Mouse (Mus musculus) midbrain, embryonic 11.5 days (tissue): ENCODE data around the gene Pidd1. TPM values are rescaled to one million over a fixed set of nuclear protein-coding genes. Genes with fewer than 3 reads are reported as not detected.

Experiments
- ATAC-seq: fragments of 200-750 bp; cut with Nextera tagmentation; 2 replicates; pipeline ENCODE4 v1.8.0; 2017; ENCODE audit warnings: moderate TSS enrichment, moderate library complexity; ENCODE audit not compliant: low FRiP score
- DNase-seq: peaks from one replicate; pipeline ENCODE4 v3.0.0; 2015; ENCODE audit warnings: low spot score; ENCODE audit errors: missing footprints
- H3K27ac ChIP-seq: fragments of 300-500 bp; sonication (generic); 2 replicates; pipeline ENCODE4 v1.5.1; 2014; ENCODE audit warnings: low read depth, low read length
- H3K27me3 ChIP-seq: fragments of 300-500 bp; sonication (generic); 2 replicates; pipeline ENCODE4 v1.6.1; 2014; ENCODE audit warnings: mild to moderate bottlenecking, low read length, moderate library complexity, mixed read lengths; ENCODE audit not compliant: control insufficient read depth, insufficient read depth
- H3K36me3 ChIP-seq: fragments of 300-500 bp; sonication (generic); 2 replicates; pipeline ENCODE4 v1.6.1; 2014; ENCODE audit warnings: mild to moderate bottlenecking, low read length, moderate library complexity, mixed read lengths; ENCODE audit not compliant: control insufficient read depth, insufficient read depth
- H3K4me1 ChIP-seq: fragments of 300-500 bp; sonication (generic); 2 replicates; pipeline ENCODE4 v1.6.1; 2014; ENCODE audit warnings: low read length; ENCODE audit not compliant: control insufficient read depth, insufficient read depth
- H3K4me2 ChIP-seq: fragments of 300-500 bp; sonication (generic); 2 replicates; pipeline ENCODE4 v1.6.1; 2014; ENCODE audit warnings: mild to moderate bottlenecking, moderate library complexity
- H3K4me3 ChIP-seq: fragments of 300-500 bp; sonication (generic); 2 replicates; pipeline ENCODE4 v1.5.1; 2014; ENCODE audit warnings: low read depth, low read length
- H3K9ac ChIP-seq: fragments of 300-500 bp; sonication (generic); 2 replicates; pipeline ENCODE4 v1.6.1; 2014; ENCODE audit warnings: low read length
- H3K9me3 ChIP-seq: fragments of 300-500 bp; sonication (generic); 2 replicates; pipeline ENCODE4 v1.6.1; 2016; ENCODE audit warnings: low read length; ENCODE audit not compliant: control insufficient read depth
- WGBS: fragments of 180-500 bp; shearing (Covaris S2); extraction: QIAGEN DNeasy Blood & Tissue Kit; methylation state at CpG from one replicate; pipeline ENCODE4 v1.1.7; 2014; 5-methylcytosine and 5-hydroxymethylcytosine counted together
- polyA plus RNA-seq: library from polyadenylated mRNA; unstranded; fragments of >200 nt; fragmentation: Nextera tagmentation; extraction: Ambion mirVana; gene quantifications from 2 replicates; pipeline ENCODE4 v1.2.1, GENCODE M21; 2014

Pidd1 gene
- polyA plus RNA-seq, 1 experiment from 2014 or later: 7.8 TPM

DNA sequence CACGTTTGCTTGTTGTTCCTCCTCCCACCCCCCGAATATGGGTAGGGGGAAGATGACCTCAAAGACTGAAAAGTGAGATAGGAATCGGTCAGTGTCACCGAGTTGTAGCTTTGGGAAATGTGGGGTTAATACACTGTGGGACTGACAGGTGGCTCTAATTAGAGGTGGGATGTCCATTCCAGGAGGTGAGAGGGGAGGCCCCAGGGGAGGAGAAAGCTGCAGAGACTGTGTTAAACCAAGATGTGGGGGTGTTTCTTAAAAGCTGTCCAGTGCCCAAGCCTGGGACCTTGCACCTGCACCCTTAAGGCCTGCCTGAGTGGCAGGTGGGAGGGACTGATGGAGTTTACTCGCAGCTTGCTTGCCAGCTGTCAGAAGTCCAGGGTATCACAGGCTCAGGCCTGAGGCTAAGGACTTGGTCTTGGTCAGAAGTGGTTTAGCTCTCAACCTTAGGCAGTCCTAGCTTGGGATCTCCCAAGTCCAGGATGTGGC lies 18.6 kb upstream of the Pidd1 start:
- Histone ChIP-seq H3K27me3 (peaks cover 71% of the 10 kb centered on the region), H3K9me3 (no peaks in the 10 kb centered on the region), H3K4me1 (peaks cover 13% of the 10 kb centered on the region), H3K4me3 (peak overlapping the region; percentile 35; the same call in 1 of the 2 replicates), H3K27ac (no peak overlapping the region), H3K4me2 (peak overlapping the region; percentile 43; the same call in 1 of the 2 replicates), H3K9ac (no peak overlapping the region), H3K36me3 (no peaks in the 10 kb centered on the region)
- DNase-seq: peak; percentile 84
- no peak for ATAC-seq
- WGBS: 17% methylated on average over 5 of the region's 5 CpGs

GRCm38 (mm10) chr7:141461521-141462332 lies 17.9 kb upstream of the Pidd1 start:
- ATAC-seq (no peak), DNase-seq (peak; percentile 86)
- H3K9me3 ChIP-seq: no peaks in the 10 kb centered on the region
- peak overlapping the region; percentile 34; the same call in 1 of the 2 replicates for H3K9ac ChIP-seq
- no peak overlapping the region for H3K27ac ChIP-seq
- H3K27me3 ChIP-seq: peaks cover 67% of the 10 kb centered on the region
- WGBS: 3% methylated on average over 52 of the region's 59 CpGs
- H3K4me3 ChIP-seq: peak overlapping the region; percentile 35
- H3K4me1 ChIP-seq: peaks cover 10% of the 10 kb centered on the region
- peak overlapping the region; percentile 43 for H3K4me2 ChIP-seq
- no peaks in the 10 kb centered on the region for H3K36me3 ChIP-seq

DNA sequence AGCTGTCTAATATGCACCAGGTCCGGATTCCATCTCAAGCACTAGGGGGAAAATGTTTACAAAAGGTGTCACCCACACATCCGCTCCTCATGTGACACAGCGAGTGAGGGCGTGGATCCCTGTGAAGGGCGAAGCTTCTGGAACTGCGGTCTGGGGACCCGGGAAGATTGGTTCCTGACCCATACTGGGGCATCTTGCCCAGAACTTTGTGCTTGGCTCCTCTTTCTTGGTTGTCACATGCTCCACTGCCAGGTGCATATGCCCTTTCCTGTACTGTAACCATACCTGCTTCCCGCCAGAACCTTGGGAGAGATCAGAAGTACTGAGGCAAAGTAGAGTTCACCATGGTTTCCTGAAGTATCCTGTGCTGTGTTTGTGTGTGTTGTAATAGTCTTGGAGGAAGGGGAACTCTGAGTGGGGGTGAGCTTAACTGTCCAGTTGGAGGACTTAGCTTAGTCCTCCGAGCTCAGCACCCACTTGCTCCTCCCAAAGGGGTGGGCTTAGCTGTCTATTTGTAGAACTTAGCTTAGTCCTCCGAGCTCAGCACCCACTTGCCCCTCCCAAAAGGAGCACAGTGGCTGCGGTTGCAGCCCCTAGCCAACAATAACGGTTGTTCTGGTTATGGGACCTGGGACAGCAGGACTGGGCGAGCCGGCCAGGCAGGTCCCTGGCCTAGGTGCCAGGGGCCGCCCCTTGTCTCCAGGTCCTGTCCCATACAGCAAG lies 16.7 kb upstream of the Pidd1 start, which contains the start of gene Cracr2b:
Cracr2b (plus strand) TSS at position 704 of the 723 bp plus-strand sequence.
- H3K27ac ChIP-seq: no peak within 1 kb of the TSS

GRCm38 (mm10) chr7:141460001-141460390 lies 16.2 kb upstream of the Pidd1 start:
- WGBS: 79% methylated on average over 5 of the region's 5 CpGs
- Histone ChIP-seq H3K9me3 (no peaks in the 10 kb centered on the region), H3K27me3 (peaks cover 52% of the 10 kb centered on the region), H3K27ac (no peak overlapping the region), H3K36me3 (no peaks in the 10 kb centered on the region), H3K4me2 (no peak overlapping the region), H3K4me1 (peaks cover 17% of the 10 kb centered on the region), H3K9ac (no peak overlapping the region), H3K4me3 (no peak overlapping the region)
- ATAC-seq (no peak), DNase-seq (no peak)

More for the DNA sequence above, 16.7 kb upstream of the Pidd1 start, which contains the start of gene Cracr2b:
- H3K4me2 ChIP-seq: peak within 1 kb of the TSS; percentile 43
- peaks cover 58% of the 10 kb centered on the region for H3K27me3 ChIP-seq
- peaks cover 18% of the 10 kb centered on the region for H3K4me1 ChIP-seq
- no peaks in the 10 kb centered on the region for H3K9me3 ChIP-seq
- WGBS: 77% methylated on average over 15 of the region's 15 CpGs
- peak within 1 kb of the TSS; percentile 35 for H3K4me3 ChIP-seq
- ATAC-seq (no peak), DNase-seq (no peak)
- H3K9ac ChIP-seq: peak within 1 kb of the TSS; percentile 34; the same call in 1 of the 2 replicates
- H3K36me3 ChIP-seq: no peaks in the 10 kb centered on the region

DNA sequence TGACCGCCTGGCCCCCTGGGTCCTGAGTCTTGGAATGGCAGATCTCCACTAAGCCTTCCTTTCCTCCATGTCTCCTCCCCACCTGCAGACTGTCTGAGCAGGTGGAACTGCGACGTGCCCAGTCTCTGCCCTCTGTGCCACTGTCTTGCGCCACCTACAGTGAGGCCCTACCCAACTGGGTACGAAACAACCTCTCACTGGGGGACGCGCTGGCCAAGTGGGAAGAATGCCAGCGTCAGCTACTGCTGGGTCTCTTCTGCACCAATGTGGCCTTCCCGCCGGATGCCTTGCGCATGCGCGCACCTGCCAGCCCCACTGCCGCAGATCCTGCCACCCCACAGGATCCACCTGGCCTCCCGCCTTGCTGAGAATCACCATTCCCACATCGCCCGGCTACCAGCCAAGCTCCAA lies 15.5 kb upstream of the Pidd1 start:
- H3K4me1 ChIP-seq: peaks cover 13% of the 10 kb centered on the region
- peaks cover 45% of the 10 kb centered on the region for H3K27me3 ChIP-seq
- no peak overlapping the region for H3K4me3 ChIP-seq
- no peak overlapping the region for H3K27ac ChIP-seq
- no peaks in the 10 kb centered on the region for H3K36me3 ChIP-seq
- no peak overlapping the region for H3K9ac ChIP-seq
- DNase-seq: no peak
- WGBS: 90% methylated on average over 17 of the region's 17 CpGs
- ATAC-seq: no peak
- no peak overlapping the region for H3K4me2 ChIP-seq
- no peaks in the 10 kb centered on the region for H3K9me3 ChIP-seq

DNA sequence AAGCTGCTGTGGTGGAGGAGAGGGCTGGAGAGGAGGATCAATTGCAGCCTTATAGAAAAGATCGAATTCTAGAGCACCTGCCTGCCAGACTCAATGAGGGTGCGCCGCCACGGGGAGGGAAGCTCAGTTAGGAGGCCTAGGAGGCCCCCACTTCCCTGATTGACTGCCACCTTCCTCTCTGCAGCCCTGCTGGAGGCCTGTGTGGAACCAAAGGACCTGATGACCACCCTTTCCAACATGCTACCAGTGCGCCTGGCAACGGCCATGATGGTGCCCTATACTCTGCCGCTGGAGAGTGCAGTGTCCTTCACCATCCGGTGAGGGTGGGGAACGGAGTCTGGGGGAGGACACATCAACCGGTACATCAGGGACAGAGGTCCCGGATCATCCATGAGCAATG lies 14.8 kb upstream of the Pidd1 start:
- DNase-seq (no peak), ATAC-seq (no peak)
- Histone ChIP-seq H3K9ac (no peak overlapping the region), H3K9me3 (no peaks in the 10 kb centered on the region), H3K36me3 (no peaks in the 10 kb centered on the region), H3K27me3 (peaks cover 39% of the 10 kb centered on the region), H3K4me2 (no peak overlapping the region), H3K4me1 (peaks cover 13% of the 10 kb centered on the region), H3K27ac (no peak overlapping the region), H3K4me3 (no peak overlapping the region)
- WGBS: 92% methylated on average over 11 of the region's 11 CpGs

- 73% methylated on average over 15 of the region's 15 CpGs for WGBS
- H3K4me2 ChIP-seq: no peak overlapping the region
- no peak overlapping the region for H3K27ac ChIP-seq
- no peaks in the 10 kb centered on the region for H3K9me3 ChIP-seq
- H3K27me3 ChIP-seq: peaks cover 34% of the 10 kb centered on the region
- ATAC-seq (no peak), DNase-seq (peak; percentile 91)
- H3K4me3 ChIP-seq: no peak overlapping the region
- no peak overlapping the region for H3K9ac ChIP-seq
- H3K36me3 ChIP-seq: no peaks in the 10 kb centered on the region
- peaks cover 13% of the 10 kb centered on the region for H3K4me1 ChIP-seq
Observed at GRCm38 (mm10) chr7:141457986-141458660, 14.3 kb upstream of the Pidd1 start.

GRCm38 (mm10) chr7:141457236-141457635 lies 13.4 kb upstream of the Pidd1 start:
- no peak overlapping the region for H3K9ac ChIP-seq
- no peak overlapping the region for H3K4me2 ChIP-seq
- H3K4me3 ChIP-seq: no peak overlapping the region
- no peaks in the 10 kb centered on the region; the same call in 1 of the 2 replicates for H3K36me3 ChIP-seq
- no peaks in the 10 kb centered on the region for H3K9me3 ChIP-seq
- H3K27ac ChIP-seq: no peak overlapping the region
- ATAC-seq (no peak), DNase-seq (no peak)
- WGBS: 90% methylated on average over 14 of the region's 14 CpGs
- peaks cover 13% of the 10 kb centered on the region for H3K4me1 ChIP-seq
- peaks cover 25% of the 10 kb centered on the region for H3K27me3 ChIP-seq
